Mouse (Mus musculus): ENCODE measurements around the gene Ttc41.

Ttc41 gene

GRCm38 (mm10) chr10:86744306-86744705, 38.7 kb downstream of the Ttc41 start:
- in situ Hi-C loops (cut with MboI, MseI), result no loop called here

DNA sequence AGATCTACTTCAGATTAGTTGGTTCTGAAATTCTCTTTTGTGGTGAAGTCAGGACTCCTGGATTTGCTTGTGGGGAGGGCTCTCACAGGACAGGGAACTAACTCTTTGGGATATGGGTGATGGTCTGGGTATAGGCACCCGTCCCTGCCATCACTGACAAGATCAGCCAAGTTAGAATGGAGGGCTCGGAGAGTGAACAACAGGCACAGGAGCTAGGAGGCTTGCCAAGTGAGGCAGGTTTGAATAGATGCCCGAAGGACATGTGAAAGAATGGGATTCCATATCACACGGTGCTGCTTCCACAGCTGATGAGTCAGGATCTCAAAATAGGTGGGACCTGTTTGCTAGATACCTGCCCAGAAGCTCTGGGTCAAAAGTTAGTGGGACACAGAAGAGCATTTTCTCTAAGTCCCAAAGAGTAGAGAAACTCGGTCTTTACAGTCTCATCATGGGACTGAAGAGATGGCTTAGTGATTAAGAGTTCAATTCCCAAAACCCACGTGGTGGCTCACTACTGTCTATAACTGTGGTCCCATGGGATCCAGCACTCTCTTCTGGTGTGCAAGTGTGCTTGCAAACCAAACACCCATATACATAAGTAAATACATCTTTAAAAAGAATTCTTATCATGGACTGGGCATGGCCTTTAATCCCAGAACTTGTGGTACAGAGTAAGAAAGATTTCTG, 50.3 kb downstream of the Ttc41 start:
- in situ Hi-C loops (cut with MboI, MseI), result no loop called here

GRCm38 (mm10) chr10:86757724-86758123, 52.1 kb downstream of the Ttc41 start:
- in situ Hi-C loops (cut with MboI, MseI), result no loop called here

- in situ Hi-C loops (cut with MboI, MseI), result no loop called here
Observed at GRCm38 (mm10) chr10:86758211-86758610, 52.6 kb downstream of the Ttc41 start.

GRCm38 (mm10) chr10:86761236-86761635, 55.6 kb downstream of the Ttc41 start:
- in situ Hi-C loops (cut with MboI, MseI), result no loop called here

- in situ Hi-C loops (cut with MboI, MseI), result no loop called here
Observed at GRCm38 (mm10) chr10:86761722-86762383, 56.2 kb downstream of the Ttc41 start.

DNA sequence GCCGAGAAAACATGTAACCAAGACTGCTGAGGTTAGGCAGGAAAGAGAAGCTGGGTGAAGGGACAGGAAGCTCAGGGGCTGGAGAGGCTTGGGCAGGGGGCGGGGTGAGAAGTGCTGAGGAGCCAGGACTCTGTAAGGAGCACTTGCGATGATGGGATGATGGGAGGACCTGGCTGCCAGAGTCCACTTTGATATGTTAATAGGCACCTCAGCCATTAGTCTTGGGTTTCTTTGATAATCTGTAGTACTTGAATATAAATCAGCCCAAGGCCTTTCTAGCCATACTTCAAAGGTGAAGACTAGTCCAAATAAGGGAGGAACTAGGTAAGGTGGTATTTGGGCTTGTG, 56.7 kb downstream of the Ttc41 start:
- in situ Hi-C loops (cut with MboI, MseI), result no loop called here

GRCm38 (mm10) chr10:86763672-86764071, 58.1 kb downstream of the Ttc41 start, which contains the start of gene Gm49358:
TSS of gene Gm49358 (plus strand) at chr10:86763972.
- in situ Hi-C loops (cut with MboI, MseI), result no loop called here

DNA sequence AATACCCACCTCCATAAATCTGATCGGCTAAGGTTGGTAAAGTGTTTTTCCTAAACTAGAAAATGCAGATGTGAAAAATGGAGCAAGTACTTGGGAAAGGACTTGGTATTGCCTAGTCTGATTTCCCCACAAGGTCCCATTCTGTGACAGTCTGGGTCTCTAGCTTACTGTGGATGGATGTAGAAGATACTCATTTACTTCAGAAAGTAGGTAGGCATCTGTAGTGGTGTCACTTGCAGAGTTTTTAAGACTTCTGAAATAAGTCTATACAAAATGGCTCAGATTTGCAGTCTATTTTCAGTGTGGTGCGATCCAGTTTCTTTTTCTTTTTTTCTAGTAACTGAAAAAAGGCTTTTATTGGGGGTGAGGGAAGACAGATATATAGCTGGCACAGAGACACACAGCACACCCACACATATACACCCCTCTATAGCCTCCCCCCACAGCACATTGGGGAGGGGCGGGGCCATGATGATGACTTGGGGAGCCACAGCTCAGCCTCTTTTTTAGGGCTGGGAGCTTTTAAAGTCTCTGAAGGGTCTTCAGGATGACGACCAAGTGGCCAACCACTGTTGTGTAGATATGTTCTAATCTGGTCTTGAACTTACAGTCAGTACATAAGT, 59.8 kb downstream of the Ttc41 start:
- in situ Hi-C loops (cut with MboI, MseI), result no loop called here

GRCm38 (mm10) chr10:86769216-86769615, 63.6 kb downstream of the Ttc41 start:
- in situ Hi-C loops (cut with MboI, MseI), result no loop called here

- in situ Hi-C loops (cut with MboI, MseI), result no loop called here
Observed at GRCm38 (mm10) chr10:86769797-86770196, 64.2 kb downstream of the Ttc41 start.

GRCm38 (mm10) chr10:86771701-86772100, 66.1 kb downstream of the Ttc41 start:
- in situ Hi-C loops (cut with MboI, MseI), result no loop called here

GRCm38 (mm10) chr10:86772231-86772631, 66.6 kb downstream of the Ttc41 start:
- in situ Hi-C loops (cut with MboI, MseI), result no loop called here

- in situ Hi-C loops (cut with MboI, MseI), result no loop called here
Observed at GRCm38 (mm10) chr10:86773360-86773759, 67.7 kb downstream of the Ttc41 start.

GRCm38 (mm10) chr10:86776281-86776680, 70.7 kb downstream of the Ttc41 start:
- in situ Hi-C loops (cut with MboI, MseI), result no loop called here

GRCm38 (mm10) chr10:86777614-86778319, 72.2 kb downstream of the Ttc41 start:
- in situ Hi-C loops (cut with MboI, MseI), result no loop called here

DNA sequence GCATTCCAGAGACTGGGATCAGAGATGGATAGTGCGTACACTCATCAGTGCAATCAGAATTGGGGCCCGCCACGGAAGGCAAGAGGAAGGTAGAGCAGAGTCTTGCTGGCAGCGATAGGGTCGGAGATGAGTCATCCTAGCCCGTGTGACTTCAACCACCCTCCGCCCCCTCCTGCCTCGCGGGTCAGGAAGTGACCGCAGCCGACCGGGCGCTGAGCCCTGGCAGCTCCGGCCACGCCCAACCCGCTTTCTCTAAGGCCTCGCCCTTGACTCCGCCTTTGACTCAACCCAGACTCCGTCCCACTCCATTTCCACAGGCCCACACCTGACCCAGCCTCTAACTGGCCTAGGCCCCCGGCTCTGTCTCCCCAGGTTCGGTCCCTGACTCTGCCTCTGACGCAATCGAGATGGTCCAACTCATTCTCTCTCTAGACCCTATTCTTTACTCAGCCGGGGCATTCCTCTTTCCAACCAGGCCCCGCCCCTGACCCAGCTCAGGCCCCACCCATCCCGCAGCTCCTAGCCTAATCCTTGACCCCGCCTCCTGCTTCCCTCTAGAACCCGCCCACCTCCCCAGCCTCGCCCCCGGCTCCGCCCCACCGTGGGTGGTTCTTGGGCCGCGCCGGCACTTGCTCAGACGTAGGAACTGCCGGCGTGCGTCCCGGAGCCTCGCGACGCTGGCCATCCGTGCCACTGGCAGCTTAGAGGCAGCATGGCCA, 72.9 kb downstream of the Ttc41 start, which contains the start of gene Nt5dc3:
TSS of gene Nt5dc3 (plus strand) at position 608 of the 719 bp plus-strand sequence.
- in situ Hi-C loops (cut with MboI, MseI), result no loop called here

GRCm38 (mm10) chr10:86779117-86779755, 73.6 kb downstream of the Ttc41 start:
- in situ Hi-C loops (cut with MboI, MseI), result no loop called here

- in situ Hi-C loops (cut with MboI, MseI), result loop anchor here (5.0 kb wide), 1 partner anchor 73 kb away; the partner anchor contains the start of genes Hsp90b1 and Ttc41
Observed at GRCm38 (mm10) chr10:86779816-86780500, 74.3 kb downstream of the Ttc41 start.

DNA sequence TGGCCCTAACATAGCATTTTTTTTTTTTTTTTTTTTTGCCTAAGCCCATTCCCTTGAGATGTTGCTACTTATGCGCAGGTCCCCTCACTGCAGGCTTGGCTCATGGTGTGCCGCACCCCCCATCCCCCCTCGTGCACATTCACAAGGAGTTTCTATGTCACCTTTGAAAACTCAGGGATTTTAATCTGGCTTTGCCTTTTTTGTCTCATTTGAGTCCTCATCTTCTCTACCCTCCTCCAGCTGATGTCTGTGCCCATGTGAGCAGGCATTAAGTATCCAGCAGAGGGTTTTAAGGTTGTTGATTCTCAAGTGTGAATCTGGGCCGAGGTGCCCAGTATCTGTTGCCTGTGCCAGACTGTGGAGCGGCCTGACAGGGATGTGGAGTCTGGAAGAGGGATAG, 76.0 kb downstream of the Ttc41 start:
- in situ Hi-C loops (cut with MboI, MseI), result loop anchor here (5.0 kb wide), 1 partner anchor 74 kb away; the partner anchor contains the start of genes Hsp90b1 and Ttc41

Measured in T-helper 2 cell (primary cell).